Mouse (Mus musculus) stomach, embryonic 14.5 days (tissue): ENCODE data around the gene Scamp1. TPM values are rescaled to one million over a fixed set of nuclear protein-coding genes. Genes with fewer than 3 reads are reported as not detected.

Experiments used
- polyA plus RNA-seq: library from polyadenylated mRNA; unstranded; fragments of >200 nt; fragmentation: Nextera tagmentation; extraction: Ambion mirVana; gene quantifications from 2 replicates; pipeline ENCODE4 v1.2.1, GENCODE M21; 2014

The Scamp1 gene
- polyA plus RNA-seq, 1 experiment from 2014 or later, result 36.5 TPM

Other genes with a start within 250 kb of the Scamp1 start
- 19.5 and 20.8 TPM in 2 replicates for gene Lhfpl2, start 228.1 kb downstream of the Scamp1 start, polyA plus RNA-seq
- 48.5 and 50.0 TPM in 2 replicates for gene Ap3b1, start 73.1 kb upstream of the Scamp1 start, polyA plus RNA-seq